Mouse (Mus musculus): ENCODE measurements at regions not wholly inside any gene's neighbourhood (a gene's known extent, or its start where the extent isn't known, plus 50 kb on each side); places are given as distances from the start of the nearest gene placed in this dataset.

GRCm38 (mm10) chr19:57542506-57542905 is 68.3 kb upstream of the Atrnl1 start:
- TF ChIP-seq CTCF (IDR thresholded peaks at IDR 0.05; ENCODE audit: insufficient read depth, low read depth, low read length), result no peak
- no peak for TF ChIP-seq POLR2A (IDR thresholded peaks at IDR 0.05; ENCODE audit: insufficient read depth, low read depth, low read length)

Measured in olfactory bulb, adult 2 months (tissue).